Mouse (Mus musculus) megakaryocyte, adult 5-6 weeks (primary cell): Measurements from ENCODE around the gene Crocc. TPM values are rescaled to one million over a fixed set of nuclear protein-coding genes. Genes with fewer than 3 reads are reported as not detected.

Source experiments
- ATAC-seq: 2 replicates; pipeline ENCODE4 v1.8.0; 2016; ENCODE audit warnings: mild to moderate bottlenecking, inconsistent platforms; ENCODE audit not compliant: poor library complexity, severe bottlenecking
- total RNA-seq, 2 experiments: library from RNA; stranded (forward) in 1 of 2; stranded (reverse) in 1 of 2; fragments of 153-499, 151-499 nt in 1 of 2; fragments of 221-1000, 200-1000 nt in 1 of 2; gene quantifications; 2 replicates each; pipeline versions ENCODE4 v1.2.3 to v1.2.4; 2015 to 2017

Gene Crocc
- total RNA-seq, 2 experiments from 2014 or later: 1.9 to 9.1 TPM

GRCm38 (mm10) chr4:141067516-141068046 is 7.2 kb upstream of the Crocc start:
- no peak for ATAC-seq

GRCm38 (mm10) chr4:141066709-141067515 is 6.6 kb upstream of the Crocc start:
- ATAC-seq: no peak

DNA sequence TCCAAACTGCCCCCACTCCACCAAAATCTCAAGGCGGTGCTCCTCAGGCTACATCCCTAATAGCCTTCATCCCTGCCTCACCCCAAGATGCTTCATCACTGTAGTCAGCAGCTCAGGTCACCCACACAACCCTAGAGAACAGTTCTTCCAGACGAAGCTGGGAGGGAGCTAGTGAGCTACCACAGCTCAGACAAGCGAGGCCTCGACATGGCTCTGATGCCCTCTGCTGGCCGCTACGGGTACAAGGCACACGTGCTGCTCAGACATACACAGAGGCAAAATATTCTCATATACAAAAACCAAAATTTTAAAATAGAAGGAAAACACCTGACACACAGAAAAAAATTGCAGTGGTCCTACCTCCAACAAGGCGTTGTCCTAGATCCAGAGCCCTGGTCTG is 4.8 kb upstream of the Crocc start:
- peak; percentile 63 for ATAC-seq

- no peak for ATAC-seq
Observed at GRCm38 (mm10) chr4:141064104-141064659, 3.8 kb upstream of the Crocc start.

- ATAC-seq: no peak
Observed at GRCm38 (mm10) chr4:141059616-141060425, 529 bp downstream of the Crocc start.

- no peak for ATAC-seq
Observed at GRCm38 (mm10) chr4:141058835-141059234, 1.5 kb downstream of the Crocc start.

GRCm38 (mm10) chr4:141056970-141057369 is 3.4 kb downstream of the Crocc start:
- ATAC-seq: no peak

- ATAC-seq: no peak
Observed at GRCm38 (mm10) chr4:141053568-141054161, 6.7 kb downstream of the Crocc start.

DNA sequence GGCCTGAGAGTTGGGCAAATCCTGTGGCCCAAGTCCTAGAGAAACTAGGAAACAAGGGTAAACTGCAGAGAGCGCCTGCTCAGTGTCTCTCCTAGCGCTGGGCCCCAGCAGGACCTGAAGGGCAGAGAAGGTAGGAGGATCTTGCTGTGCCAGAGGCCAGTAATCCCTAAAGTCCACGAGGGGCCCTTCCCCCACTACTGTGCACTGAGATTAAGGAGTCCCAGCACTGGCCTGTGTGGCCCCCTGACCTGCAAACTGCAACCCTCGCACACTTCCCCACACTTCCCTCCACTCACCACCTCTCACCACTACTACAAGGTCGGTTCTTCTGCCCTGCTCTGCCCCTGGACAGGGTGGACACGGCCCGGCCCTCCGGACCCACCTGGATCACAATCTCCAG is 7.2 kb downstream of the Crocc start:
- ATAC-seq: no peak

DNA sequence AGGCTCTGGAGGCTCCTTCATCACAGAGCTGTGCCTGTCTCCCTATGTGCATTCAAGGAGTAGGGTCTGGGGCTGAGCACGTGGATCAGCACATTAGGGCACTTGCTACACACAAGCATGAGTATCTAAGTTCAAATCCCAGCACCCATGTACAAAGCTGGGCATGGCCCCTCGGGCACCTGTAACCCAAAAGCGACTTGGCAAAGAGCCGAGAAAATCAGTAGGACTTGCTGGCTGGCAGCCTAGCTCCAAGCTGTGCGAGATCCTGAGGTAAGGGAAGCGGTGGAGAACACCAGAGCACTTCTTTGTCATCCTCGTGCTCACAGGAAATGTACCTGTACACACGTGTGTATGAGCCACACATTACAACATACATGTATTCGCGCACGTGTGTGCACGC is 7.9 kb downstream of the Crocc start:
- no peak for ATAC-seq

DNA sequence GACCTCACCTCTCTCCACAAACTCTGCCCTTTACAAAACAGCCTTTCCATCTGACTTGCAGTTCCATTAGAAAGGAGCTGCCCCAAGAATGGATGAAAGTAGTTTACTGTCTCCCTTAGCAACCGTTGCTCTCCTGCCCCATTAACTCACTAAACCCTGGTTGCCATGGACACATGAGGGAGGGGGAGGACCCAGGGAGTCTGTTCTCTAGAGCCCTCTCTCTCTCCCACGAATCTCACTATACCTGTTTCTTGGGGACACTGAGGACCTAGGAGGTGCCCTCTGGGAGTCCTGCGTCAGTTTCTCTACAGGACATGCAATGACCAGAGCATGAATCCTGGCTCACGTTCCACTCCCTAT is 10.9 kb downstream of the Crocc start:
- ATAC-seq: no peak

GRCm38 (mm10) chr4:141048810-141049475 is 11.4 kb downstream of the Crocc start:
- no peak for ATAC-seq

DNA sequence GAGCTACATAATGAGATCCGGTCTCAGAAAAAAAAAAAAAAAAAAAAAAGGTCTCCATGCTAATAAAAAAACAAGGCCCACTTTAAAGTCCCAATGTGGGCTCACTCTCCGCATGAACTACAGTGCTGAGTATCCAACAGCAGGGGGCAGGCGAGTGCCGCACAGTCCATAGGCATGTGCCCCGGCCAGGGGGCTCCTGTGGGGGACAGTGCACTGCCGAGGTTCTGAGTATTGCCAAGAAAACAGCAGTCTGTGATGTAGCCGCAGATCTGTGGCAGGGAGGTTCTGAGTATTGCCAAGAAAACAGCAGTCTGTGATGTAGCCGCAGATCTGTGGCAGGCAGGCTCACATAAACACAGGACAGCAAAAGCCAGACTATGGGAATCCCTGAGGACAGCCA is 15.5 kb downstream of the Crocc start:
- ATAC-seq: peak; percentile 76

GRCm38 (mm10) chr4:141041117-141041516 is 19.2 kb downstream of the Crocc start:
- no peak for ATAC-seq

- ATAC-seq: no peak
Observed at GRCm38 (mm10) chr4:141033606-141034549, 26.5 kb downstream of the Crocc start.

GRCm38 (mm10) chr4:141031733-141032132 is 28.6 kb downstream of the Crocc start:
- peak; percentile 94 for ATAC-seq

DNA sequence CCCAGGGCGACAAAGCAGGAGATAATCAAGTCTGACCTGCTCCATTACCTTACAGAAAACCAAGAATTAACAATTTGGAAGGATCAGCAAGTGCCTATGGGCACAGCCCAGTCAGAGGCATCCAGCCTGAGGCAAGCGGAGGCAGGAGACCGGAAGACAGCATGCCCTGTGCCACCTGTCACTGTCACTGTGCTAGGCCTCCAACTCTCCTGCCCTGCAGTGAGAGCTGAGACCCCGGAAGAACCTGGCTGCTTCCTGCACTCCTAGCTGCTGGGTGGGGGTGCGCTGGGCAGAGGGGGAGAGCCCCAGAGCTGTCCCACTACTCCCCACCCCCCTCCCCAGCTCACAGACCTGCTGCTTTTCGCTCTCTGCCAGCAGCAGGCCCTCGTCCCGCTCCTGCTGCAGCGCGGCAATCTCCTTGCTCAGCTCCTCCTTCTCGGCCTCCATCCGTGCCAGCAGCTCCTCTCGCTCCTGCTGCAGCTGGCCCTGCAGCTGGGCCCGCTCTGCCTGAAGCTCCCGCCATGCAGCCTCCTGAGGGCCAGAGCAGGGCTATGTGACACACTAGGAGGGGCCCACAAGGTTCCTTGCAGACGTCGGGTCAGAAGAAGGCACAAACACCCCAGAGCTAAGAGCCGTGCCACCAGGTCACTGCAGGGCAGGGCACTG is 29.7 kb downstream of the Crocc start:
- no peak for ATAC-seq

- no peak for ATAC-seq
Observed at GRCm38 (mm10) chr4:141024992-141025391, 35.4 kb downstream of the Crocc start.

DNA sequence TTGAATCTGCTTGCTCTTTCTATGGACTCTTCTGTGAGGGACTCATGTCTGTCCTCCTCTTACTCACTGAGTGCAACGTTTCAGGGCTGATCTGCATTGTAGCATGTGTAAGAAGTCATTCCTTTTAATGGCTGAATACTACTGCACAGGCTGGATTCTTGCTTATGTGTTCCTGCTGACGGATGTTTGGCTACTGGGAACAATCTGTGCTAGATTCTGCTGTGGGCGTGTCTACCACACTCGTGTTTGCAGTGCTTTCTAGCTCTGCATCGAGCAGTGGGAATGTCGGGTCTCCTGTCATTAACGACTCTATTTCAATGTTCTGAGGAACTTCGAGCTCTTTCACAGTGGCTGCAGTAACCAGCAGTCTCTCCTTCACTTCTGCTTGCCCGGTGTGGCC is 36.3 kb downstream of the Crocc start:
- no peak for ATAC-seq
